Mouse (Mus musculus): ENCODE data around the gene Cyyr1.

- TF ChIP-seq ZMIZ1 (IDR thresholded peaks at IDR 0.05; ENCODE audit: low read depth, low read length) (no peak), POLR2A (IDR thresholded peaks at IDR 0.05; ENCODE audit: low read depth, low read length) (no peak), CTCF (conservative IDR thresholded peaks at IDR 0.05 in 1 of 2, IDR thresholded peaks at IDR 0.05 in 1 of 2; ENCODE audit: low read depth in 2 of 2, low read length in 2 of 2) (peak in 1 of 2 experiments; percentile 71; a peak in 2 of 4 replicates)
Measured at GRCm38 (mm10) chr16:85527743-85528620, 25.2 kb downstream of the Cyyr1 start.

Measured in CH12.LX (cell line).